Mouse (Mus musculus): ENCODE results near the gene Pbx1. TPM values are rescaled to one million over a fixed set of nuclear protein-coding genes. Genes with fewer than 3 reads are reported as not detected.

The Pbx1 gene
- polyA plus RNA-seq, 1 experiment from 2014 or later: 47.8 TPM

DNA sequence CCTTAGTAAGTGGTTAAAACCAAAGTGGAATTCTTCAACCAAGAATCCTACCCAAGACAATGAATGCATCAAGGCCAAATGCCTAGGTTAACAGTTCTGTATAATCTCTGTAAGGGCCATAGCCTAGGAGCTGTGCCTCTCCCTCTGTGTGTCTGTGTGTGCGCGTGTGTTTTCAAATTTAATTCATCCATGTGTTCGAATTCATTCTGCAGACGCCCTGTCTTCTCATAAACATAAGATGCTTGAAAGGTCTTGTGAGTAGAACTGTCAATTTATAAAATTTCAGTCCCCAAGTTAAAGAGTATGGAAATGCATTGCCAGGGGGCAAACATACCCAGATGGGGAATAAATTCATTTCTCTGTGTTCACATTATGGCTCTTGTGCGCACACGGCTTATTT, 3.8 kb downstream of the Pbx1 start:
- Histone ChIP-seq H3K27me3 (ENCODE audit: control insufficient read depth, insufficient read depth, low read length) (no peaks in the 10 kb centered on the region), H3K9me3 (ENCODE audit: control insufficient read depth, low read length) (no peaks in the 10 kb centered on the region), H3K36me3 (ENCODE audit: control insufficient read depth, insufficient read depth, low read length) (no peaks in the 10 kb centered on the region), H3K4me2 (ENCODE audit: low read depth, low read length) (peak overlapping the region; percentile 71), H3K4me1 (ENCODE audit: control insufficient read depth, insufficient read depth, low read length) (peaks cover 13% of the 10 kb centered on the region; the same call in 1 of the 2 replicates), H3K27ac (ENCODE audit: low read depth, low read length) (peak overlapping the region; percentile 52; the same call in 1 of the 2 replicates), H3K9ac (replicated peaks; ENCODE audit: low read depth, low read length) (peak overlapping the region; percentile 50), H3K4me3 (ENCODE audit: low read depth, low read length) (peak overlapping the region; percentile 71)
- WGBS: 15% methylated on average over 6 of the region's 6 CpGs
- no peak for ATAC-seq (ENCODE audit: low read depth)

DNA sequence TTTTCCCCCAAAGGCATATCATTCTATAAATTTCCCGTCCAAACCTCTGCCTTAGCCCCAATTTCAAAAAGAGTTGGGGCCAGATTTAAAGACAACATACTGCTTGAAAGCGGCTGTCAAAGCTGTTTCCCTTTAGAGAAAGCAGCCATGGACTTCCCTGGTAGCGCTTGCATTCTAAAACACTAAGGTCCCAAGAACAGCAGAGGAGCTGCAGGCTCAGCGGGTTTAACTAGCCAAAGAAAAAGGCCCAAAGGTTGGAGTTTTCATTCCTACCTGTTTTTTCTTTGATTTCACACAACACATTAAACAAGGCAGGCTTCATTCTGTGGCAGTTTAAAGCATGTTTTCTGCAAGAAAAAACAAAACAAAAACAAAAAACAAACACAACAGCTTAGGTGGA, 4.5 kb downstream of the Pbx1 start:
- Histone ChIP-seq H3K9me3 (ENCODE audit: control insufficient read depth, low read length) (no peaks in the 10 kb centered on the region), H3K27ac (ENCODE audit: low read depth, low read length) (no peak overlapping the region), H3K4me3 (ENCODE audit: low read depth, low read length) (peak overlapping the region; percentile 71), H3K36me3 (ENCODE audit: control insufficient read depth, insufficient read depth, low read length) (no peaks in the 10 kb centered on the region), H3K27me3 (ENCODE audit: control insufficient read depth, insufficient read depth, low read length) (no peaks in the 10 kb centered on the region), H3K4me1 (ENCODE audit: control insufficient read depth, insufficient read depth, low read length) (peaks cover 13% of the 10 kb centered on the region; the same call in 1 of the 2 replicates), H3K9ac (replicated peaks; ENCODE audit: low read depth, low read length) (peak overlapping the region; percentile 50), H3K4me2 (ENCODE audit: low read depth, low read length) (peak overlapping the region; percentile 71)
- WGBS: 3% methylated on average over 4 of the region's 4 CpGs
- ATAC-seq (ENCODE audit: low read depth): no peak

DNA sequence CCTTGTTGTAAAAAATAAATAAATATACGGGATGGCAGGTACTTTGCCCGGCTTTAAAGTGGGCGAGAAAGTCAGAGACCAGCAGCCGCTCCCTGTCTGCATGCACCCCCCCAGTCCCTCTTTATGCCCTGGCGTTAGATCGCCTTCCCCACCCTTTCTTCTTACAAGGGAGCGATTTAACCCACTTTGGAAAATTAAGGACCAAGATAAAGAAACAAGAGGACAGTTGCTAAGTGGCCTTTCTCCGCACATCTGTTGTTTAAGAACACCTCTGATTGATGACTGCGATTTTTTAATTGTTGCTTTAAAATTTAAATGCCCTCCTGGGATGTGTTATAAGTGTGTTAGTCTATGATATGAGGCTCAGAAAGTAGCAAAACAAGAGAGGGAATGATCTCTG, 5.2 kb downstream of the Pbx1 start:
- no peaks in the 10 kb centered on the region for H3K9me3 ChIP-seq (ENCODE audit: control insufficient read depth, low read length)
- peak overlapping the region; percentile 71 for H3K4me3 ChIP-seq (ENCODE audit: low read depth, low read length)
- H3K9ac ChIP-seq (replicated peaks; ENCODE audit: low read depth, low read length): peak overlapping the region; percentile 44; the same call in 1 of the 2 replicates
- ATAC-seq (ENCODE audit: low read depth): no peak
- no peaks in the 10 kb centered on the region for H3K27me3 ChIP-seq (ENCODE audit: control insufficient read depth, insufficient read depth, low read length)
- H3K27ac ChIP-seq (ENCODE audit: low read depth, low read length): no peak overlapping the region
- H3K4me2 ChIP-seq (ENCODE audit: low read depth, low read length): peak overlapping the region; percentile 71
- WGBS: 14% methylated on average over 9 of the region's 9 CpGs
- peaks cover 13% of the 10 kb centered on the region; the same call in 1 of the 2 replicates for H3K4me1 ChIP-seq (ENCODE audit: control insufficient read depth, insufficient read depth, low read length)
- no peaks in the 10 kb centered on the region for H3K36me3 ChIP-seq (ENCODE audit: control insufficient read depth, insufficient read depth, low read length)

DNA sequence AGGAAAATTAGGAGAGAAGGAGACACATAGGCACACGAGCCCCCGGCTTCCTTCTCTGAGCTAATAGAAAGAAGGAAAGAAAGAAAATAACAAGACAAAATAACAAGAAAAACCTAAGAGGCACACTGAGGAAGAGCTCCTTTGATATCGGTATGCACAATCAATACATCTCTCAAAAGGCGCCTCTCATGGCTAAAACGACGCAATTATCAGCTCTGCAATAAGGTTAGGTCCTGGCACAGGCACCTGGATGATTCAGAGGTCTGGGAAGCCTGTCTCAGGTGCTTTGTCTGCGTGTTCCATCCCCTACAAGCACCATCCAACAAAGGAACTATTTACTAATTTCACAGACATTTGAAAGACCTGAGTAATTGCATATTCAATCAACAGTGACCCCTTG, 5.8 kb downstream of the Pbx1 start:
- Histone ChIP-seq H3K9me3 (ENCODE audit: control insufficient read depth, low read length) (no peaks in the 10 kb centered on the region), H3K27me3 (ENCODE audit: control insufficient read depth, insufficient read depth, low read length) (no peaks in the 10 kb centered on the region), H3K9ac (replicated peaks; ENCODE audit: low read depth, low read length) (peak overlapping the region; percentile 44), H3K4me1 (ENCODE audit: control insufficient read depth, insufficient read depth, low read length) (peaks cover 13% of the 10 kb centered on the region; the same call in 1 of the 2 replicates), H3K4me3 (ENCODE audit: low read depth, low read length) (peak overlapping the region; percentile 71), H3K36me3 (ENCODE audit: control insufficient read depth, insufficient read depth, low read length) (no peaks in the 10 kb centered on the region), H3K27ac (ENCODE audit: low read depth, low read length) (no peak overlapping the region), H3K4me2 (ENCODE audit: low read depth, low read length) (peak overlapping the region; percentile 71)
- ATAC-seq (ENCODE audit: low read depth): no peak
- WGBS: 30% methylated on average over 7 of the region's 7 CpGs

DNA sequence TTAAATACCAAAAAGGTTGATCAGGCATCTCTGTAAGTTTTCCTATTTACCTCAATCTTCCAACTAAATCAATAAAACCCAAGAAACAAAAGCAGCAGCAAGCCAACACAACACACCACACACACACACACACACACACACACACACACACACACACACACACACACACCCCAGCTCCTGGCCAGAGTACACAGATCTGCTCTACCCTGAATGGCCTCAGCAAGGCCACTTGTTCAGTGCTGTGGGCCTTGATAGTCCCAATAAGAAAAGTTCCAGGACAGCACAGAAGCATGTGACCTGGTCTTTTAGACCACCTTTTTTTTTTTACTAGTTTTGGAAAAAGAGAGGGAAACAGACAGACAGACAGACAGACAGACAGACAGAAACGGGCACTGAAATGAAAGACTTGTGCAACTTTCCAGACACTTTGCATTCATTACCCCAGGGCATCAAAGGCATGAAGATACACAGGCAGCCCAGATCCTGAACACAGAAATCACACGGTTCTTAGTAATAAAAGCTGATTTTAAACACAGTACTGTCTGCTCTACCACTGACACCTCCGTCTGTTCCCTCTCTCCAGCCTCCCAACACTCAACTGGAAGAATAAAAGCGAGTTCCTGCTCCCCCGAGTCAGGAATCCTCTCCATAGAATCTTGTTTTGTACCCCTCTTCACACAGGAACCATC, 6.9 kb downstream of the Pbx1 start:
- no peak overlapping the region for H3K27ac ChIP-seq (ENCODE audit: low read depth, low read length)

DNA sequence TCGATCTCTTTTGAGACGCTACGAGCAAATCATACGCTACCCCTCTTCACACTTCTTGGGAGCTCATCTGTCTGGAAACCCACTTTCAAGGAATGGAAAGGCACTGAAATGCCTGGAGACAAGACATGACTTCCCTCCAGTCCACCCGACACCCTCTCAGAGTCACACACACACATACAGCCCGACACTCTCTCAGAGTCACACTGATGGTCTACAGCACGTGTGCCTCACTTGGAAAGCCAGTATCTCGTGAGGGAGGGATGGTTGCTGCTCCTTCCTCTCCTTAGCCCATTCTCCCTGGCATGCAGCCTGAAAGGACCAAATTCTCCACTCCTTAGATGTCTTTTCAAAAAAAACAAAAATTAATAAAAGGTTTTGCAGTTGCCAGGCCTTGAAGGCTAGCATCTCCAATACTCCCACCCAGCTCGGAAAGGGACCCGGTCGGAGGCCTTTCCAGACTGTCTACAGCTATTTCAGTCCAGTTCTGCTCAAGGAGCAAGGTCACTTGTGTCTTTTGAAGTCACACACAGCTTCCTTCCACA, 8.6 kb downstream of the Pbx1 start:
- no peaks in the 10 kb centered on the region for H3K36me3 ChIP-seq (ENCODE audit: control insufficient read depth, insufficient read depth, low read length)
- H3K9me3 ChIP-seq (ENCODE audit: control insufficient read depth, low read length): no peaks in the 10 kb centered on the region
- no peak overlapping the region for H3K27ac ChIP-seq (ENCODE audit: low read depth, low read length)
- H3K4me2 ChIP-seq (ENCODE audit: low read depth, low read length): no peak overlapping the region
- peaks cover 15% of the 10 kb centered on the region; the same call in 1 of the 2 replicates for H3K4me1 ChIP-seq (ENCODE audit: control insufficient read depth, insufficient read depth, low read length)
- no peaks in the 10 kb centered on the region for H3K27me3 ChIP-seq (ENCODE audit: control insufficient read depth, insufficient read depth, low read length)
- no peak for ATAC-seq (ENCODE audit: low read depth)
- WGBS: 82% methylated on average over 11 of the region's 11 CpGs
- H3K4me3 ChIP-seq (ENCODE audit: low read depth, low read length): no peak overlapping the region
- H3K9ac ChIP-seq (replicated peaks; ENCODE audit: low read depth, low read length): no peak overlapping the region

More for the DNA sequence above, 6.9 kb downstream of the Pbx1 start:
- no peak overlapping the region for H3K9ac ChIP-seq (replicated peaks; ENCODE audit: low read depth, low read length)
- H3K4me2 ChIP-seq (ENCODE audit: low read depth, low read length): peak overlapping the region; percentile 71
- H3K9me3 ChIP-seq (ENCODE audit: control insufficient read depth, low read length): no peaks in the 10 kb centered on the region
- H3K36me3 ChIP-seq (ENCODE audit: control insufficient read depth, insufficient read depth, low read length): no peaks in the 10 kb centered on the region
- no peak overlapping the region for H3K4me3 ChIP-seq (ENCODE audit: low read depth, low read length)
- peaks cover 13% of the 10 kb centered on the region; the same call in 1 of the 2 replicates for H3K4me1 ChIP-seq (ENCODE audit: control insufficient read depth, insufficient read depth, low read length)
- no peaks in the 10 kb centered on the region for H3K27me3 ChIP-seq (ENCODE audit: control insufficient read depth, insufficient read depth, low read length)
- WGBS: 21% methylated on average over 5 of the region's 5 CpGs
- no peak for ATAC-seq (ENCODE audit: low read depth)

DNA sequence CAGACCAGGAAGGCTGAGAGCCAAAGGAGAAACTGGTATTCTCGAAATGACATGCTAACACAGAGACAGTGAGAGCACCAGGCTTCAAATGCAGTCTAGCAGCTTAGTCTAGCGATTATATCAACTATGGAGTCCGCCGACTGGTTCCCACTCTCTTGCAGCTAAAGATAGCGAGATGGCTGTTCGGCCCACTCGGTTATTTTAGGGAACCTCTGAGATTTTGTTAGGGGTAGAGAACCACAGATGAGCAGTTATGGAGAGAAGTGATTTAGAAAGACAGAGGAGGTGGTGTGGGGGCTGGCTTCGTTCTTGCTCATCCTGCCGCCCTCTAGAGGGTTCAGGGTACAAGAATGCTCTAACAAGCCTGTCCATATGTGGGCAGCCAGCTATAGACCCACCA, 13.2 kb downstream of the Pbx1 start:
- no peak overlapping the region for H3K4me2 ChIP-seq (ENCODE audit: low read depth, low read length)
- no peaks in the 10 kb centered on the region for H3K36me3 ChIP-seq (ENCODE audit: control insufficient read depth, insufficient read depth, low read length)
- no peaks in the 10 kb centered on the region for H3K9me3 ChIP-seq (ENCODE audit: control insufficient read depth, low read length)
- no peak overlapping the region for H3K9ac ChIP-seq (replicated peaks; ENCODE audit: low read depth, low read length)
- no peak for ATAC-seq (ENCODE audit: low read depth)
- peaks cover 16% of the 10 kb centered on the region for H3K4me1 ChIP-seq (ENCODE audit: control insufficient read depth, insufficient read depth, low read length)
- 86% methylated on average over 9 of the region's 9 CpGs for WGBS
- H3K27me3 ChIP-seq (ENCODE audit: control insufficient read depth, insufficient read depth, low read length): no peaks in the 10 kb centered on the region
- H3K4me3 ChIP-seq (ENCODE audit: low read depth, low read length): no peak overlapping the region
- no peak overlapping the region for H3K27ac ChIP-seq (ENCODE audit: low read depth, low read length)

DNA sequence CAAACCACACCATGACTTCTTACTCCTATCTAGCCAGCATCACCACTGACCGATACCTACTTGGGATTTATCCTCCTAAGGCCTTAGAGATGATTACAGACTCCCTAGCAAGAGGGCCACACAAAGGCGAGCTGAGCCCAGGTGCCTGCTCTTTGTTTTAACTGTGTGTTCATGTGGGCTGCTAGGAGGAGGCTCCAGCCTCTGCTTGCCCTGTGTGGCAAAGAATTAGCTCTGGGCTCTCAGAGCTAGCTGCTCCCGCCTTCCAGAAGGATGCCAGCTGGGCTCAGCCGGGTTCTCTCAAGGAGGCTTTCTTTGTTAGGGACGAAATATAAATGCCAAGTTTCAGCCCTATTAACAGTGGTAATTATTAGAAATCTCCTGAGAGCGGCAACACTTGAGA, 14.4 kb downstream of the Pbx1 start:
- Histone ChIP-seq H3K27me3 (ENCODE audit: control insufficient read depth, insufficient read depth, low read length) (no peaks in the 10 kb centered on the region), H3K36me3 (ENCODE audit: control insufficient read depth, insufficient read depth, low read length) (no peaks in the 10 kb centered on the region), H3K4me2 (ENCODE audit: low read depth, low read length) (no peak overlapping the region), H3K4me1 (ENCODE audit: control insufficient read depth, insufficient read depth, low read length) (peaks cover 16% of the 10 kb centered on the region), H3K27ac (ENCODE audit: low read depth, low read length) (no peak overlapping the region), H3K9me3 (ENCODE audit: control insufficient read depth, low read length) (no peaks in the 10 kb centered on the region), H3K9ac (replicated peaks; ENCODE audit: low read depth, low read length) (no peak overlapping the region), H3K4me3 (ENCODE audit: low read depth, low read length) (no peak overlapping the region)
- peak; percentile 35; the same call in 1 of the 2 replicates for ATAC-seq (ENCODE audit: low read depth)
- WGBS: 29% methylated on average over 6 of the region's 6 CpGs

DNA sequence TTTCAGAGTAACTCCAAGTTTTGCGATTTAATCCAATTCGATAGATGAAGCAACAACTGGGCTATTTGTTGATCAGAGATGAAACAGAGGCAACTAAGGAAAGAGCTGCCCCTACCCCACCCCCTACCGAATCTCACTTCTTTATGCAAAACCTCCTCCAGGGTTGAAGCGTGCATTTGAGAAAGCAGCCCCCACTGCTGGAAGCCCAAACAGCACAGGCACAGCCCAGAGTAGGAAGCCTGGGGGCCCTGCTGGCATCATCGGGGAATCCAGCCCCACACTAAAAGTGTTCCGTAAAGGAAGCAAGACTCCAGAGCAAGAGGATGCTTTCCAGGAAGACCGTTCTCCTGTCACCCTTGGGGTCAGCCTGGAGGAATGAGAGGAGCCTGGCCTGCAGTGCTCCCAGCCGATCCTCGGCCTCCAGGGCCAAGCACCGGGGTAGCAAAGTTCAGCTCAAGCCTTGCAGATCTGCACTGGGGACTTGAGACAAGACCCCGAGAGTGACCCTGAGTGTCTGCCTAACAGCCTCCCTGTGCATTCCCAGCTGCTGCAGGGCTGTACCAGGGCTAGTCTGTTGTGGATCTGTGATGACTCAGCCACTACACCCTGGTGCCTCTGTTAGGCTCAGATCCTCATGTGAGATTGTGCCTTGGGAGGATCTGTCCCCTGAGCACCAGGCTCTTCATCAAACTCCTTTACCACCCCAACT, 15.2 kb downstream of the Pbx1 start:
- Histone ChIP-seq H3K4me3 (ENCODE audit: low read depth, low read length) (no peak overlapping the region), H3K4me1 (ENCODE audit: control insufficient read depth, insufficient read depth, low read length) (peaks cover 16% of the 10 kb centered on the region), H3K36me3 (ENCODE audit: control insufficient read depth, insufficient read depth, low read length) (no peaks in the 10 kb centered on the region), H3K27me3 (ENCODE audit: control insufficient read depth, insufficient read depth, low read length) (no peaks in the 10 kb centered on the region), H3K27ac (ENCODE audit: low read depth, low read length) (no peak overlapping the region), H3K9ac (replicated peaks; ENCODE audit: low read depth, low read length) (no peak overlapping the region), H3K4me2 (ENCODE audit: low read depth, low read length) (no peak overlapping the region; the same call in 1 of the 2 replicates), H3K9me3 (ENCODE audit: control insufficient read depth, low read length) (no peaks in the 10 kb centered on the region)
- 18% methylated on average over 11 of the region's 11 CpGs for WGBS
- ATAC-seq (ENCODE audit: low read depth): peak; percentile 60; the same call in 1 of the 2 replicates
